Mouse (Mus musculus): ENCODE measurements at regions not wholly inside any gene's neighbourhood (a gene's known extent, or its start where the extent isn't known, plus 50 kb on each side); places are given as distances from the start of the nearest gene placed in this dataset.

DNA sequence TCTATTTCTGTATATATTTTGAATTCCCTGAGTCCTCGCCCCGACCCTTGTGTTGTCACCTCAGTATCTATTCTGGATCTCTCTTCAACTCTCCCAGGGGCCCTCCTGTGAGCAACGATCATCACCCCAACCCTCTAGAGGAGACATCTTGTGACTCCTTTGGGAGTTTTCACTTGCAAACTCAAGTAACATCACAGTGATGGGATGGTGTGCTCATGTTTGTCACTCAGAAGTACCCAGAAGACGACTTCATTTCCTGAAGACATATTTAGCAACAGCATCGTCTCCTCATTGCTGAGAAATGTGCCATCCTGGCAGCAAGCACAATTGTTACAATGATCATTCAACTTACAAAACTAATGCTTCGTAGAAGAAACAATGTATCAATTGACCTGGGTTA lies 57.9 kb upstream of the Mbip start:
- in situ Hi-C loops (cut with MboI, MseI): loop anchor here (5.0 kb wide), 1 partner anchor 346 kb away; no protein-coding TSS in a partner anchor

- in situ Hi-C loops (cut with MboI, MseI): loop anchor here (5.0 kb wide), 1 partner anchor 346 kb away; no protein-coding TSS in a partner anchor
Observed at GRCm38 (mm10) chr12:56402844-56403243, 57.1 kb upstream of the Mbip start.

- in situ Hi-C loops (cut with MboI, MseI): loop anchor here (5.0 kb wide), 1 partner anchor 345 kb away; no protein-coding TSS in a partner anchor
Observed at GRCm38 (mm10) chr12:56402137-56402536, 56.4 kb upstream of the Mbip start.
